Mouse (Mus musculus): Measurements from ENCODE around the gene Srsf3. TPM values are rescaled to one million over a fixed set of nuclear protein-coding genes. Genes with fewer than 3 reads are reported as not detected.
A peak's percentile ranks its signal among the peaks of the same experiment; 100 is the strongest.
"Not testable (repeated sequence)": the region's sequence is repeated elsewhere in the genome, so short reads cannot be mapped to it uniquely, and the experiment has no call there.

The Srsf3 gene
- polyA plus RNA-seq, 1 experiment from 2014 or later, result 451 TPM

GRCm38 (mm10) chr17:28993004-28993403 is 39.4 kb upstream of the Srsf3 start:
- not testable (repeated sequence) for H3K27me3 ChIP-seq (replicated peaks; ENCODE audit: control insufficient read depth, insufficient read depth, low read length); H3K4me3 ChIP-seq (ENCODE audit: low read length); H3K9me3 ChIP-seq (ENCODE audit: control insufficient read depth, low read length); H3K36me3 ChIP-seq (ENCODE audit: control insufficient read depth, insufficient read depth, low read length); H3K9ac ChIP-seq (ENCODE audit: low read depth, low read length); H3K4me2 ChIP-seq (ENCODE audit: low read depth, low read length); H3K4me1 ChIP-seq (ENCODE audit: control insufficient read depth, insufficient read depth, low read length); H3K27ac ChIP-seq (ENCODE audit: low read length); ATAC-seq
- 96% methylated on average over 1 of the region's 1 CpGs for WGBS

GRCm38 (mm10) chr17:28994615-28995014 is 37.8 kb upstream of the Srsf3 start:
- H3K4me1 ChIP-seq (ENCODE audit: control insufficient read depth, insufficient read depth, low read length), result no peaks in the 10 kb centered on the region
- H3K36me3 ChIP-seq (ENCODE audit: control insufficient read depth, insufficient read depth, low read length), result no peaks in the 10 kb centered on the region
- 86% methylated on average over 4 of the region's 4 CpGs for WGBS
- no peak overlapping the region for H3K27ac ChIP-seq (ENCODE audit: low read length)
- no peak for ATAC-seq
- no peak overlapping the region for H3K4me3 ChIP-seq (ENCODE audit: low read length)
- H3K9ac ChIP-seq (ENCODE audit: low read depth, low read length), result no peak overlapping the region
- no peaks in the 10 kb centered on the region for H3K9me3 ChIP-seq (ENCODE audit: control insufficient read depth, low read length)
- no peaks in the 10 kb centered on the region for H3K27me3 ChIP-seq (replicated peaks; ENCODE audit: control insufficient read depth, insufficient read depth, low read length)
- no peak overlapping the region for H3K4me2 ChIP-seq (ENCODE audit: low read depth, low read length)

DNA sequence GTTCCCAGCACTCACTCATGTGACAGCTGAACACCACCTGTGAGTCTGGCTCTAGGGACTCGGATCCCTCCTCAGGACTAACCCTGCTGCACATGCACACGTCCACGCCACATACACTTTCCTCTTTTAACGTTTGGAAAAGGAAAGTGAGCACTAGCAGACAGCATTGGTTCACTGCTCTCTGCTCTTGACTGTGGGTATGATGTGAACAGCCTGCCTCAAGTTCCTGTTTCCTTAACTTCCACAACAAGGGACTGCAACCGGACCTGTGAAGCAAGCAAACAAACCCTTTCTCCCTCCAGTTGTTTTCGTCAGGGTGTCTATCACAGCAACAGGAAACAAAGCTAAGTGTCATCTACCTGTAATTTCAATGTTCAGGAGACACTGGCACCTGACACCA is 32.0 kb upstream of the Srsf3 start:
- H3K36me3 ChIP-seq (ENCODE audit: control insufficient read depth, insufficient read depth, low read length), result 0 out of 2 replicates have a peak, but pooled peaks cover 3% of the 10 kb centered on the region
- H3K27ac ChIP-seq (ENCODE audit: low read length), result no peak overlapping the region
- no peak overlapping the region for H3K4me2 ChIP-seq (ENCODE audit: low read depth, low read length)
- H3K9me3 ChIP-seq (ENCODE audit: control insufficient read depth, low read length), result no peaks in the 10 kb centered on the region
- WGBS, result 87% methylated on average over 6 of the region's 6 CpGs
- no peak overlapping the region for H3K4me3 ChIP-seq (ENCODE audit: low read length)
- peaks cover 7% of the 10 kb centered on the region for H3K4me1 ChIP-seq (ENCODE audit: control insufficient read depth, insufficient read depth, low read length)
- ATAC-seq, result no peak
- no peak overlapping the region for H3K9ac ChIP-seq (ENCODE audit: low read depth, low read length)
- H3K27me3 ChIP-seq (replicated peaks; ENCODE audit: control insufficient read depth, insufficient read depth, low read length), result no peaks in the 10 kb centered on the region

GRCm38 (mm10) chr17:29003740-29004139 is 28.7 kb upstream of the Srsf3 start:
- Histone ChIP-seq H3K36me3 (ENCODE audit: control insufficient read depth, insufficient read depth, low read length) (0 out of 2 replicates have a peak, but pooled peaks cover 3% of the 10 kb centered on the region), H3K9ac (ENCODE audit: low read depth, low read length) (no peak overlapping the region), H3K27ac (ENCODE audit: low read length) (no peak overlapping the region), H3K9me3 (ENCODE audit: control insufficient read depth, low read length) (no peaks in the 10 kb centered on the region), H3K4me1 (ENCODE audit: control insufficient read depth, insufficient read depth, low read length) (peaks cover 15% of the 10 kb centered on the region), H3K27me3 (replicated peaks; ENCODE audit: control insufficient read depth, insufficient read depth, low read length) (no peaks in the 10 kb centered on the region), H3K4me3 (ENCODE audit: low read length) (no peak overlapping the region), H3K4me2 (ENCODE audit: low read depth, low read length) (no peak overlapping the region)
- WGBS, result 57% methylated on average over 1 of the region's 1 CpGs
- no peak for ATAC-seq

DNA sequence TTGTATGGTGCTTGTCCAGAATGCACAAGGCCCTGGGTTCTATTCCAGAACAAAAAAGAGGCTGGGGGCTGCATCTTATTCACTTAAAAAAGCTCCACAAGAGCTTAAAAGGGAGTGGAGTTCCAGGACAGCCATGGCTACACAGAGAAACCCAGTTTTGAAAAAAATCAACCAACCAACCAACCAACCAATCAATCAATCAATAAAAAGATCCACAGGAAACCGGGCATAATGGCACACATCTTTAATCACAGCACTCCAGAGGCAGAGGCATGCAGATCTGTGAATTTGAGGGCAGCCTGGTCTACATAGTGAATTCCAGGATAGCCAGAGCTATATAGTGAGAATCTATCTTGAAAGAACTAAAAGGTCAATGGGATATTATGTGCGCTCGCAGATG is 27.4 kb upstream of the Srsf3 start:
- H3K27me3 ChIP-seq (replicated peaks; ENCODE audit: control insufficient read depth, insufficient read depth, low read length), result no peaks in the 10 kb centered on the region
- 0 out of 2 replicates have a peak, but pooled peaks cover 3% of the 10 kb centered on the region for H3K36me3 ChIP-seq (ENCODE audit: control insufficient read depth, insufficient read depth, low read length)
- WGBS, result 93% methylated on average over 3 of the region's 3 CpGs
- H3K4me2 ChIP-seq (ENCODE audit: low read depth, low read length), result no peak overlapping the region
- no peak overlapping the region for H3K9ac ChIP-seq (ENCODE audit: low read depth, low read length)
- no peak overlapping the region for H3K27ac ChIP-seq (ENCODE audit: low read length)
- ATAC-seq, result no peak
- H3K4me3 ChIP-seq (ENCODE audit: low read length), result no peak overlapping the region
- H3K9me3 ChIP-seq (ENCODE audit: control insufficient read depth, low read length), result no peaks in the 10 kb centered on the region
- peaks cover 15% of the 10 kb centered on the region for H3K4me1 ChIP-seq (ENCODE audit: control insufficient read depth, insufficient read depth, low read length)

- Histone ChIP-seq H3K36me3 (ENCODE audit: control insufficient read depth, insufficient read depth, low read length) (no peaks in the 10 kb centered on the region), H3K4me1 (ENCODE audit: control insufficient read depth, insufficient read depth, low read length) (peaks cover 15% of the 10 kb centered on the region), H3K9ac (ENCODE audit: low read depth, low read length) (peak overlapping the region; percentile 95), H3K9me3 (ENCODE audit: control insufficient read depth, low read length) (no peaks in the 10 kb centered on the region), H3K4me2 (ENCODE audit: low read depth, low read length) (peak overlapping the region; percentile 57), H3K4me3 (ENCODE audit: low read length) (peak overlapping the region; percentile 96), H3K27me3 (replicated peaks; ENCODE audit: control insufficient read depth, insufficient read depth, low read length) (no peaks in the 10 kb centered on the region), H3K27ac (ENCODE audit: low read length) (peak overlapping the region; percentile 90)
- no peak for ATAC-seq
- 5% methylated on average over 7 of the region's 7 CpGs for WGBS
These were observed 25.6 kb upstream of the Srsf3 start for GRCm38 (mm10) chr17:29006812-29007211.

- Histone ChIP-seq H3K27me3 (replicated peaks; ENCODE audit: control insufficient read depth, insufficient read depth, low read length) (no peaks in the 10 kb centered on the region), H3K9me3 (ENCODE audit: control insufficient read depth, low read length) (no peaks in the 10 kb centered on the region), H3K36me3 (ENCODE audit: control insufficient read depth, insufficient read depth, low read length) (no peaks in the 10 kb centered on the region), H3K4me1 (ENCODE audit: control insufficient read depth, insufficient read depth, low read length) (peaks cover 15% of the 10 kb centered on the region), H3K27ac (ENCODE audit: low read length) (peak overlapping the region; percentile 90), H3K4me3 (ENCODE audit: low read length) (peak overlapping the region; percentile 96), H3K9ac (ENCODE audit: low read depth, low read length) (peak overlapping the region; percentile 95), H3K4me2 (ENCODE audit: low read depth, low read length) (peak overlapping the region; percentile 57)
- ATAC-seq, result no peak
- WGBS, result under 1% methylated on average over 19 of the region's 19 CpGs
These were observed 25.2 kb upstream of the Srsf3 start for GRCm38 (mm10) chr17:29007243-29007640.

DNA sequence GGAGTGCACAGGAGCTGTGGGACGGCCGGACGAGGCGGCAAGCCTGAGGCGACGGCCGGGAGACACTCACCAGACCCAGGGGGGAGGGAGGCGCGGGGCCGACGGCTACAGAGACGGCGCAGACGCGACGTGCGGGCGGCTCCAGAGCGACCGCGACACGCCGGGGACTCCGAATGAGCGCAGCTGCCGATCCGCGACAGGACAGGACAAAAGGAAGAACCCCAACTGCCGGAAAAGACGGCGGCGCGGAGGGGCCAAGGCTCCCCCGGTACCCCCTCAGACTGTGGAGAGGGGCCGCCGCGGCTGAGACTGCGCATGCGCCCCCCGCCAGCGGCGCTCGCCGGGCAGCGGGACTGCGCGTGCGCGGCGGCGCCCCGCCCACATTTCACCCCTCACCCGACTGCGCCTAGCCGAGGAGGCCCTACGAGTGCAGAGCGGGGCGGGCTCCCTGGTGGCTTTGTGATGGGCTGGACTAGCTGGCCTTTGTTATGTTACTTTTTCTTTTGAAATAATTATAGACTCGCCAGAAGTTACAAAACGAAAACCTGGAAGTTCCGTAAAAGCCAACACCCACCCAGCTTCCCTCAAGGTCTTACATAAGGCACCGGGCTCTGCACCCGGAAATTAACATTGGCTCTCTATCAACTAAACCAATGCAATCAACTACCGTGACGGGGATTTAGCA is 24.6 kb upstream of the Srsf3 start, which contains the start of gene Stk38:
TSS of gene Stk38 (minus strand) at position 355 of the 685 bp plus-strand sequence.
- Histone ChIP-seq H3K4me3 (ENCODE audit: low read length) (peak within 1 kb of the TSS; percentile 96), H3K9me3 (ENCODE audit: control insufficient read depth, low read length) (no peaks in the 10 kb centered on the region), H3K36me3 (ENCODE audit: control insufficient read depth, insufficient read depth, low read length) (no peaks in the 10 kb centered on the region), H3K9ac (ENCODE audit: low read depth, low read length) (peak within 1 kb of the TSS; percentile 95), H3K4me2 (ENCODE audit: low read depth, low read length) (peak within 1 kb of the TSS; percentile 61), H3K27ac (ENCODE audit: low read length) (peak within 1 kb of the TSS; percentile 90), H3K27me3 (replicated peaks; ENCODE audit: control insufficient read depth, insufficient read depth, low read length) (no peaks in the 10 kb centered on the region), H3K4me1 (ENCODE audit: control insufficient read depth, insufficient read depth, low read length) (peaks cover 15% of the 10 kb centered on the region)
- peak; percentile 95 for ATAC-seq
- WGBS, result under 1% methylated on average over 64 of the region's 65 CpGs

- Histone ChIP-seq H3K4me2 (ENCODE audit: low read depth, low read length) (peak overlapping the region; percentile 61), H3K9me3 (ENCODE audit: control insufficient read depth, low read length) (no peaks in the 10 kb centered on the region), H3K4me3 (ENCODE audit: low read length) (peak overlapping the region; percentile 96), H3K9ac (ENCODE audit: low read depth, low read length) (peak overlapping the region; percentile 95), H3K27me3 (replicated peaks; ENCODE audit: control insufficient read depth, insufficient read depth, low read length) (no peaks in the 10 kb centered on the region), H3K36me3 (ENCODE audit: control insufficient read depth, insufficient read depth, low read length) (no peaks in the 10 kb centered on the region), H3K4me1 (ENCODE audit: control insufficient read depth, insufficient read depth, low read length) (peaks cover 15% of the 10 kb centered on the region), H3K27ac (ENCODE audit: low read length) (peak overlapping the region; percentile 90)
- WGBS, result 16% methylated on average over 8 of the region's 8 CpGs
- ATAC-seq, result no peak
These were observed 24.1 kb upstream of the Srsf3 start for GRCm38 (mm10) chr17:29008326-29008650.

- no peak overlapping the region for H3K27ac ChIP-seq (ENCODE audit: low read length)
- no peak for ATAC-seq
- no peak overlapping the region for H3K9ac ChIP-seq (ENCODE audit: low read depth, low read length)
- H3K36me3 ChIP-seq (ENCODE audit: control insufficient read depth, insufficient read depth, low read length), result no peaks in the 10 kb centered on the region
- no peaks in the 10 kb centered on the region for H3K9me3 ChIP-seq (ENCODE audit: control insufficient read depth, low read length)
- peaks cover 12% of the 10 kb centered on the region for H3K4me1 ChIP-seq (ENCODE audit: control insufficient read depth, insufficient read depth, low read length)
- H3K4me2 ChIP-seq (ENCODE audit: low read depth, low read length), result no peak overlapping the region
- 88% methylated on average over 4 of the region's 4 CpGs for WGBS
- no peak overlapping the region for H3K4me3 ChIP-seq (ENCODE audit: low read length)
- no peaks in the 10 kb centered on the region for H3K27me3 ChIP-seq (replicated peaks; ENCODE audit: control insufficient read depth, insufficient read depth, low read length)
These were observed 23.2 kb upstream of the Srsf3 start for GRCm38 (mm10) chr17:29009181-29009580.
